Comparison of ENCODE assay signal across 9 mouse cellular contexts in genomic region chr14:45462875-45463475, GRCm38 (mm10). TPM values are rescaled to one million over a fixed set of nuclear protein-coding genes. Genes with fewer than 3 reads are reported as not detected.
DNase-seq lines count a peak whose midpoint lies in the region; ATAC-seq and TF ChIP-seq lines count a peak whose summit lies in the region.
"Had no signal": no experiment of that assay in that cellular context is flagged by ENCODE, and none has a peak within 500 bp of the region (broad histone marks: within the 10 kb centered on the region; RNA-seq: fewer than 3 reads in every experiment).

No protein-coding gene starts in this region.

- TF ChIP-seq EP300 in lung, postnatal 0 days (IDR thresholded peaks at IDR 0.05) = no peak

- H3K4me3 ChIP-seq in cerebellum, adult 2 months (replicated peaks; ENCODE audit: insufficient read depth, low read depth, low read length) = no peak overlapping the region
- no peak overlapping the region for H3K4me3 ChIP-seq in lung, postnatal 0 days (ENCODE audit: low read depth, low read length)
- H3K4me3 ChIP-seq in liver, embryonic 11.5 days (ENCODE audit: low read depth, low read length) = no peak overlapping the region
- H3K4me3 ChIP-seq in stomach, embryonic 16.5 days (replicated peaks; ENCODE audit: low read length) = no peak overlapping the region
- H3K4me3 ChIP-seq: erythroblast, embryonic 14.5 days had no signal

- peaks cover 8% of the 10 kb centered on the region for H3K4me1 ChIP-seq in cerebellum, adult 2 months (ENCODE audit: control insufficient read depth, insufficient read depth, low read length)
- 0 out of 2 replicates have a peak, but pooled peaks cover 3% of the 10 kb centered on the region for H3K4me1 ChIP-seq in lung, postnatal 0 days (ENCODE audit: insufficient read depth, low read depth, low read length)
- H3K4me1 ChIP-seq in liver, embryonic 11.5 days (replicated peaks; ENCODE audit: control insufficient read depth, insufficient read depth, low read length) = peaks cover 10% of the 10 kb centered on the region
- peaks cover 9% of the 10 kb centered on the region; the same call in 1 of the 2 replicates for H3K4me1 ChIP-seq in stomach, embryonic 16.5 days (ENCODE audit: control insufficient read depth, insufficient read depth, low read length)

- H3K27me3 ChIP-seq in cerebellum, adult 2 months (ENCODE audit: control insufficient read depth, insufficient read depth, low read length) = no peaks in the 10 kb centered on the region
- no peaks in the 10 kb centered on the region for H3K27me3 ChIP-seq in lung, postnatal 0 days (replicated peaks; ENCODE audit: insufficient read depth, low read length)
- H3K27me3 ChIP-seq in liver, embryonic 11.5 days (replicated peaks; ENCODE audit: control insufficient read depth, insufficient read depth, low read length) = no peaks in the 10 kb centered on the region
- no peaks in the 10 kb centered on the region for H3K27me3 ChIP-seq in stomach, embryonic 16.5 days (ENCODE audit: control insufficient read depth, insufficient read depth, low read length)

- peaks cover 59% of the 10 kb centered on the region for H3K36me3 ChIP-seq in lung, postnatal 0 days (ENCODE audit: insufficient read depth, low read length)
- peaks cover 19% of the 10 kb centered on the region for H3K36me3 ChIP-seq in liver, embryonic 11.5 days (ENCODE audit: control insufficient read depth, insufficient read depth, low read length)
- peaks cover 27% of the 10 kb centered on the region; the same call in 1 of the 2 replicates for H3K36me3 ChIP-seq in stomach, embryonic 16.5 days (ENCODE audit: control insufficient read depth, insufficient read depth, low read length)

- TF ChIP-seq POLR2A in cerebellum, adult 2 months (IDR thresholded peaks at IDR 0.05; ENCODE audit: borderline replicate concordance, insufficient read depth, low read length) = no peak

- DNase-seq in cerebellum, adult 2 months = no peak
- DNase-seq in cerebellum, adult 9-11 months = no peak
- no peak for DNase-seq in lung, postnatal 0 days (ENCODE audit: low spot score)
- no peak for DNase-seq in lung, postnatal 36 days
- no peak for DNase-seq in liver, embryonic 11.5 days (ENCODE audit: low spot score)
- DNase-seq in spleen, postnatal 10 days (ENCODE audit: low spot score in 2 of 2) = no peak
- no peak for DNase-seq in thymus, adult 18-20 months

- no peak for TF ChIP-seq CTCF in cerebellum, adult 2 months (IDR thresholded peaks at IDR 0.05; ENCODE audit: borderline replicate concordance, insufficient read depth, low read depth, low read length)
- TF ChIP-seq CTCF in lung, postnatal 0 days (IDR thresholded peaks at IDR 0.05) = no peak

- H3K27ac ChIP-seq in cerebellum, adult 2 months (ENCODE audit: insufficient read depth, low read length) = peak overlapping the region; percentile 28; the same call in 1 of the 2 replicates
- H3K27ac ChIP-seq in lung, postnatal 0 days (ENCODE audit: low read length) = peak overlapping the region; percentile 83
- peak overlapping the region; percentile 64; the same call in 1 of the 2 replicates for H3K27ac ChIP-seq in liver, embryonic 11.5 days (ENCODE audit: low read depth, low read length)
- peak overlapping the region; percentile 75 for H3K27ac ChIP-seq in stomach, embryonic 16.5 days (ENCODE audit: low read length)

- WGBS in cerebellum, adult 2 months = 46% methylated on average over 10 of the region's 10 CpGs
- WGBS in lung, postnatal 0 days = 80% methylated on average over 10 of the region's 10 CpGs
- 72% methylated on average over 10 of the region's 10 CpGs for WGBS in liver, embryonic 11.5 days
- WGBS in stomach, embryonic 16.5 days = 68% methylated on average over 10 of the region's 10 CpGs

- no peak for ATAC-seq in lung, postnatal 0 days
- no peak for ATAC-seq in liver, embryonic 11.5 days (replicated peaks; ENCODE audit: low FRiP score)
- ATAC-seq in stomach, embryonic 16.5 days (ENCODE audit: insufficient read depth, low FRiP score) = no peak

- H3K9me3 ChIP-seq in lung, postnatal 0 days (ENCODE audit: low read length) = no peaks in the 10 kb centered on the region
- H3K9me3 ChIP-seq in liver, embryonic 11.5 days (ENCODE audit: control insufficient read depth, low read length) = no peaks in the 10 kb centered on the region
- no peaks in the 10 kb centered on the region for H3K9me3 ChIP-seq in stomach, embryonic 16.5 days (replicated peaks; ENCODE audit: control insufficient read depth, low read length)

- H3K9ac ChIP-seq in lung, postnatal 0 days (replicated peaks; ENCODE audit: low read depth) = no peak overlapping the region
- no peak overlapping the region for H3K9ac ChIP-seq in liver, embryonic 11.5 days (ENCODE audit: low read depth, low read length)
- H3K9ac ChIP-seq in stomach, embryonic 16.5 days (ENCODE audit: low read length) = 0 out of 2 replicates have a peak overlapping the region, but pooled peaks have one; percentile 33

- no peak overlapping the region for H3K4me2 ChIP-seq in lung, postnatal 0 days (replicated peaks; ENCODE audit: low read depth, low read length)
- H3K4me2 ChIP-seq in liver, embryonic 11.5 days = no peak overlapping the region
- no peak overlapping the region for H3K4me2 ChIP-seq in stomach, embryonic 16.5 days (ENCODE audit: low read depth, low read length)

RNA-seq across cellular contexts. Expression of gene Gnpnat1, which starts 58.3 kb away (rescaled TPM):
- 14.1 and 14.4 TPM in 2 replicates for polyA plus RNA-seq in cerebellum, adult 2 months (2012; rRNA removed)
- 32.2 and 33.9 TPM in 2 replicates for polyA plus RNA-seq in lung, postnatal 0 days (2015; fragmentation: Nextera tagmentation; extraction: Ambion mirVana)
- 49.7 and 51.5 TPM in 2 replicates for polyA plus RNA-seq in liver, embryonic 11.5 days (2014; fragmentation: Nextera tagmentation; extraction: Ambion mirVana)
- polyA plus RNA-seq in stomach, embryonic 16.5 days (2015; fragmentation: Nextera tagmentation; extraction: Ambion mirVana) = 45.5 and 55.1 TPM in 2 replicates
- polyA plus RNA-seq: erythroblast, embryonic 14.5 days had no signal

Comparison
In these comparisons a context has a peak if more than half of its experiments do, and no peak if none do; other contexts are left out.
1. H3K27ac ChIP-seq: peak in every context shown above with its lines; median percentile 83 in lung, postnatal 0 days; 75 in stomach, embryonic 16.5 days; 64 in liver, embryonic 11.5 days; 28 in cerebellum, adult 2 months.